Mouse (Mus musculus) left cerebral cortex, postnatal 36 days (tissue): Measurements from ENCODE around the gene Sgsm3. TPM values are rescaled to one million over a fixed set of nuclear protein-coding genes. Genes with fewer than 3 reads are reported as not detected.
"Not testable (repeated sequence)": the region's sequence is repeated elsewhere in the genome, so short reads cannot be mapped to it uniquely, and the experiment has no call there.

Source experiments
- DNase-seq, 2 experiments: peaks; one replicate each; pipeline ENCODE4 v3.0.0; 2021 to 2022; ENCODE audit warnings: low spot score in 2 of 2, mixed read lengths in 1 of 2
- intact Hi-C: fragments of 180-260 bp; cut with DNase I; formaldehyde crosslinking; loops from one replicate; pipeline ENCODE4 v1.15.1; 2025
- total RNA-seq, 2 experiments: library from RNA; stranded (reverse); gene quantifications; 2 replicates each; pipeline ENCODE4 v1.2.3; 2021

The Sgsm3 gene
- 10 to 100 TPM; 87.8 to 97.0 TPM for total RNA-seq

- peak; percentile 87 to 91 for DNase-seq
- intact Hi-C loops, result no loop called here
Observed at GRCm38 (mm10) chr15:80977620-80978334, at the start of gene Sgsm3. Gene Sgsm3 (plus strand): TSS chr15:80977765.

GRCm38 (mm10) chr15:80928811-80929355 is 48.7 kb upstream of the Sgsm3 start:
- intact Hi-C loops, result no loop called here
- DNase-seq, result peak in 1 of 2 experiments; percentile 26

- no peak for DNase-seq
- intact Hi-C loops, result no loop called here
Observed at GRCm38 (mm10) chr15:80930048-80930571, 47.5 kb upstream of the Sgsm3 start.

GRCm38 (mm10) chr15:80930676-80931320 is 46.8 kb upstream of the Sgsm3 start:
- DNase-seq, intact Hi-C loops: not testable (repeated sequence)

- intact Hi-C loops, result no loop called here
- DNase-seq, result no peak
Observed at GRCm38 (mm10) chr15:80931345-80931960, 46.1 kb upstream of the Sgsm3 start.

GRCm38 (mm10) chr15:80934841-80935240 is 42.7 kb upstream of the Sgsm3 start:
- DNase-seq, result no peak
- intact Hi-C loops, result no loop called here

GRCm38 (mm10) chr15:80936686-80937085 is 40.9 kb upstream of the Sgsm3 start:
- intact Hi-C loops, result no loop called here
- DNase-seq, result no peak

GRCm38 (mm10) chr15:80938615-80939014 is 39.0 kb upstream of the Sgsm3 start:
- DNase-seq, result no peak

GRCm38 (mm10) chr15:80939401-80939800 is 38.2 kb upstream of the Sgsm3 start:
- intact Hi-C loops, result no loop called here
- DNase-seq, result no peak

More at GRCm38 (mm10) chr15:80938615-80939014, 39.0 kb upstream of the Sgsm3 start:
- intact Hi-C loops, result no loop called here

GRCm38 (mm10) chr15:80941468-80942040 is 36.0 kb upstream of the Sgsm3 start:
- intact Hi-C loops, result no loop called here

GRCm38 (mm10) chr15:80945851-80946250 is 31.7 kb upstream of the Sgsm3 start:
- intact Hi-C loops, result loop anchor here (5.0 kb wide), 1 partner anchor 239 kb away; no protein-coding TSS in a partner anchor
- DNase-seq, result no peak

More at GRCm38 (mm10) chr15:80941468-80942040, 36.0 kb upstream of the Sgsm3 start:
- DNase-seq, result no peak

- DNase-seq, result peak; percentile 85 to 87
- intact Hi-C loops, result loop anchor here (5.0 kb wide), 1 partner anchor 241 kb away; no protein-coding TSS in a partner anchor
Observed at GRCm38 (mm10) chr15:80948145-80949135, 29.1 kb upstream of the Sgsm3 start, which contains the start of gene Adsl. Gene Adsl (plus strand): TSS chr15:80948490.

GRCm38 (mm10) chr15:80949431-80949830 is 28.1 kb upstream of the Sgsm3 start:
- DNase-seq, result no peak
- intact Hi-C loops, result loop anchor here (5.0 kb wide), 1 partner anchor 242 kb away; no protein-coding TSS in a partner anchor

GRCm38 (mm10) chr15:80950055-80950454 is 27.5 kb upstream of the Sgsm3 start:
- no peak for DNase-seq
- intact Hi-C loops, result no loop called here

GRCm38 (mm10) chr15:80953971-80954370 is 23.6 kb upstream of the Sgsm3 start:
- no peak for DNase-seq

GRCm38 (mm10) chr15:80954861-80955260 is 22.7 kb upstream of the Sgsm3 start:
- intact Hi-C loops, result no loop called here
- DNase-seq, result no peak

More at GRCm38 (mm10) chr15:80953971-80954370, 23.6 kb upstream of the Sgsm3 start:
- intact Hi-C loops, result no loop called here

- intact Hi-C loops, result no loop called here
- no peak for DNase-seq
Observed at GRCm38 (mm10) chr15:80955836-80956438, 21.6 kb upstream of the Sgsm3 start.

- intact Hi-C loops, result no loop called here
- no peak for DNase-seq
Observed at GRCm38 (mm10) chr15:80969371-80969770, 8.2 kb upstream of the Sgsm3 start.
